27 mouse cellular contexts compared by ENCODE assay signal in genomic region chr7:65384775-65385174, GRCm38 (mm10).
"Had no signal": no experiment of that assay in that cellular context is flagged by ENCODE, and none has a peak within 500 bp of the region (broad histone marks: within the 10 kb centered on the region; RNA-seq: fewer than 3 reads in every experiment).

No protein-coding gene starts in this region.

- H3K36me3 ChIP-seq: heart, embryonic 13.5 days; heart, embryonic 15.5 days; hindbrain, embryonic 10.5 days; hindbrain, embryonic 12.5 days; intestine, embryonic 15.5 days; limb, embryonic 13.5 days; limb, embryonic 15.5 days; liver, embryonic 12.5 days had no signal

- H3K4me1 ChIP-seq: intestine, embryonic 15.5 days; liver, embryonic 12.5 days had no signal

- H3K27me3 ChIP-seq: heart, embryonic 13.5 days; heart, embryonic 15.5 days; hindbrain, embryonic 12.5 days; intestine, embryonic 15.5 days; limb, embryonic 13.5 days; limb, embryonic 15.5 days had no signal

- ATAC-seq: hindbrain, embryonic 16.5 days; inflammation-experienced regulatory T-cells, adult 6 months; intestine, embryonic 15.5 days; intestine, postnatal 0 days; liver, embryonic 12.5 days had no signal

- DNase-seq: gastrocnemius, adult 2 months; gastrocnemius, postnatal 10 days; gastrocnemius, postnatal 25 days; heart, adult 2 months; heart, postnatal 4 days; kidney, adult 18-20 months; kidney, adult 8-10 months; kidney, postnatal 10 days; kidney, postnatal 25 days; kidney, postnatal 4 days; layer of hippocampus, adult 9-11 months; layer of hippocampus, postnatal 36 days; left cerebral cortex, postnatal 4 days had no signal

- H3K9me3 ChIP-seq: heart, embryonic 13.5 days; heart, embryonic 15.5 days; hindbrain, embryonic 10.5 days; hindbrain, embryonic 12.5 days; intestine, embryonic 15.5 days; limb, embryonic 13.5 days; limb, embryonic 15.5 days; liver, embryonic 12.5 days had no signal

- H3K4me2 ChIP-seq: heart, embryonic 11.5 days; heart, embryonic 13.5 days; heart, embryonic 15.5 days; hindbrain, embryonic 12.5 days; hindbrain, embryonic 14.5 days; intestine, embryonic 15.5 days; limb, embryonic 13.5 days; limb, embryonic 15.5 days; liver, embryonic 12.5 days had no signal

- H3K4me3 ChIP-seq: gastrocnemius, adult 2 months; heart, adult 2 months; heart, embryonic 13.5 days; heart, embryonic 15.5 days; hindbrain, embryonic 10.5 days; hindbrain, embryonic 12.5 days; intestine, embryonic 15.5 days; limb, embryonic 13.5 days; limb, embryonic 15.5 days; liver, embryonic 12.5 days had no signal

- H3K27ac ChIP-seq: heart, adult 2 months; heart, embryonic 13.5 days; heart, embryonic 15.5 days; hindbrain, embryonic 10.5 days; hindbrain, embryonic 12.5 days; hindbrain, embryonic 14.5 days; intestine, embryonic 15.5 days; limb, embryonic 13.5 days; limb, embryonic 15.5 days; liver, embryonic 12.5 days; liver, embryonic 14.5 days had no signal

- H3K9ac ChIP-seq: heart, embryonic 13.5 days; heart, embryonic 15.5 days; hindbrain, embryonic 12.5 days; hindbrain, embryonic 14.5 days; intestine, embryonic 15.5 days; limb, embryonic 13.5 days; limb, embryonic 15.5 days; liver, embryonic 12.5 days; liver, embryonic 14.5 days had no signal
